Mouse (Mus musculus) forebrain, postnatal 0 days (tissue): Measurements from ENCODE around the gene Olfr221. TPM values are rescaled to one million over a fixed set of nuclear protein-coding genes. Genes with fewer than 3 reads are reported as not detected.
"Not testable (repeated sequence)": the region's sequence is repeated elsewhere in the genome, so short reads cannot be mapped to it uniquely, and the experiment has no call there.

Experiments
- ATAC-seq: fragments of 200-750 bp; cut with Nextera tagmentation; 2 replicates; pipeline ENCODE4 v1.8.0; 2017; ENCODE audit warnings: mild to moderate bottlenecking, moderate library complexity
- DNase-seq: peaks from one replicate; pipeline ENCODE4 v3.0.0-alpha.2; 2015
- H3K27ac ChIP-seq: fragments of 300-500 bp; sonication (generic); 2 replicates; pipeline ENCODE4 v1.5.1; 2014; ENCODE audit warnings: low read depth, mild to moderate bottlenecking, antibody characterized with exemption, low read length, moderate library complexity, mixed read lengths
- H3K27me3 ChIP-seq: fragments of 300-500 bp; sonication (generic); 2 replicates; pipeline ENCODE4 v1.6.1; 2014; ENCODE audit warnings: mild to moderate bottlenecking, low read length, mixed read lengths; ENCODE audit not compliant: insufficient read depth
- H3K36me3 ChIP-seq: fragments of 300-500 bp; sonication (generic); 2 replicates; pipeline ENCODE4 v1.6.1; 2014; ENCODE audit warnings: mild to moderate bottlenecking, moderate library complexity; ENCODE audit not compliant: insufficient read depth
- H3K4me1 ChIP-seq: fragments of 300-500 bp; sonication (generic); 2 replicates; pipeline ENCODE4 v1.6.1; 2014; ENCODE audit warnings: antibody characterized with exemption; ENCODE audit not compliant: insufficient read depth
- H3K4me2 ChIP-seq: fragments of 300-500 bp; sonication (generic); 2 replicates; pipeline ENCODE4 v1.6.1; 2014; ENCODE audit warnings: low read depth, mild to moderate bottlenecking, moderate library complexity
- H3K4me3 ChIP-seq: fragments of 300-500 bp; sonication (generic); 2 replicates; pipeline ENCODE4 v1.5.1; 2014; ENCODE audit warnings: low read depth, low read length, mixed read lengths
- H3K9ac ChIP-seq: fragments of 300-500 bp; sonication (generic); 2 replicates; pipeline ENCODE4 v1.6.1; 2014; ENCODE audit warnings: mild to moderate bottlenecking
- H3K9me3 ChIP-seq: fragments of 300-500 bp; sonication (generic); 2 replicates; pipeline ENCODE4 v1.6.1; 2016; ENCODE audit warnings: low read length
- CTCF ChIP-seq: sonication (generic); IDR thresholded peaks from 2 replicates; pipeline ENCODE4 v1.5.1; 2016; ENCODE audit warnings: antibody characterized with exemption, control low read depth, low read depth
- WGBS: fragments of 180-500 bp; shearing (Covaris S2); extraction: QIAGEN DNeasy Blood & Tissue Kit; methylation state at CpG from one replicate; pipeline ENCODE4 v1.1.7; 2014; 5-methylcytosine and 5-hydroxymethylcytosine counted together
- polyA plus RNA-seq: library from polyadenylated mRNA; unstranded; fragments of >200 nt; fragmentation: Nextera tagmentation; extraction: Ambion mirVana; gene quantifications from 2 replicates; pipeline ENCODE4 v1.2.1, GENCODE M21; 2015
- total RNA-seq: library from RNA; depleted of rRNA; stranded (reverse); fragments of >200 nt; gene quantifications from 2 replicates; pipeline ENCODE4 v1.2.3, GENCODE M21; 2014; rRNA removed

Gene Olfr221
- not detected in 2 replicates for total RNA-seq
- polyA plus RNA-seq = not detected in 2 replicates

GRCm38 (mm10) chr14:52042359-52042758 lies at the start of gene Olfr221:
Gene Olfr221 (minus strand): TSS chr14:52042459.
- ATAC-seq = not testable (repeated sequence)
- WGBS = 79% methylated on average over 3 of the region's 3 CpGs

GRCm38 (mm10) chr14:52083083-52083482 lies 40.8 kb upstream of the Olfr221 start:
- no peaks in the 10 kb centered on the region for H3K9me3 ChIP-seq
- DNase-seq (no peak), ATAC-seq (no peak)
- H3K27ac ChIP-seq = no peak overlapping the region
- H3K27me3 ChIP-seq = no peaks in the 10 kb centered on the region
- no peaks in the 10 kb centered on the region for H3K4me1 ChIP-seq
- no peak overlapping the region for H3K4me2 ChIP-seq
- H3K9ac ChIP-seq = no peak overlapping the region
- no peak overlapping the region for H3K4me3 ChIP-seq
- H3K36me3 ChIP-seq = peaks cover 36% of the 10 kb centered on the region
- no peak for TF ChIP-seq CTCF

More at GRCm38 (mm10) chr14:52042359-52042758, at the start of gene Olfr221:
- not testable (repeated sequence) for H3K9me3 ChIP-seq, H3K27ac ChIP-seq, H3K4me1 ChIP-seq, DNase-seq, H3K27me3 ChIP-seq, H3K4me2 ChIP-seq, H3K36me3 ChIP-seq, H3K4me3 ChIP-seq, H3K9ac ChIP-seq

- 95% methylated on average over 15 of the region's 15 CpGs for WGBS
- Histone ChIP-seq H3K27me3 (no peaks in the 10 kb centered on the region), H3K36me3 (peaks cover 46% of the 10 kb centered on the region), H3K9ac (no peak overlapping the region), H3K4me1 (no peaks in the 10 kb centered on the region), H3K27ac (no peak overlapping the region), H3K4me2 (no peak overlapping the region), H3K9me3 (no peaks in the 10 kb centered on the region), H3K4me3 (no peak overlapping the region)
- peak; percentile 20; the same call in 1 of the 2 replicates for ATAC-seq
- no peak for DNase-seq
- no peak for TF ChIP-seq CTCF
Measured at GRCm38 (mm10) chr14:52071599-52072137, 29.4 kb upstream of the Olfr221 start.

GRCm38 (mm10) chr14:52066135-52066534 lies 23.9 kb upstream of the Olfr221 start:
- WGBS = 57% methylated on average over 4 of the region's 4 CpGs
- peaks cover 5% of the 10 kb centered on the region; the same call in 1 of the 2 replicates for H3K36me3 ChIP-seq
- no peaks in the 10 kb centered on the region for H3K9me3 ChIP-seq
- DNase-seq = no peak
- TF ChIP-seq CTCF = no peak
- no peak overlapping the region for H3K9ac ChIP-seq
- no peak overlapping the region for H3K4me2 ChIP-seq
- no peaks in the 10 kb centered on the region for H3K27me3 ChIP-seq
- no peak for ATAC-seq
- H3K27ac ChIP-seq = no peak overlapping the region
- H3K4me1 ChIP-seq = no peaks in the 10 kb centered on the region
- no peak overlapping the region for H3K4me3 ChIP-seq

DNA sequence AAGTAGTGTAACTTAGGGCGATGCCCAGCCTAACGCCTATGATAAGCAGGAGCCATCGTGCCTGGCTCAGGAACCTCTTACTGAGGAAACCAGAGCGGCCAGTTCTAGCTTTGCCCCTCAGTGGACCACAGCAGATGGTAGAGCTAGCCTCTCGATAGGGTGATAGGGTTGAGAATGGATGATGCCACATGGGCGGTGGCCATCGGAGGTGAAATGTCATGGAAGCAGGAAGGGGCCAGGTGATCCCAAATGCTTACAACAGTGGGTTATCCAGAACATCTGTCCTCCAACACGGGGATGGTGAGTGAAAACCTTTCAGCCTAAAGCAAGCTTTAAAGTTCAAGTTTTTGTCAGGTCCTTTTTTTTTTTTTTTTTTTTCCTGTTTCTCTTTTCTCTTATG lies 19.5 kb upstream of the Olfr221 start:
- H3K27ac ChIP-seq = no peak overlapping the region
- H3K4me2 ChIP-seq = no peak overlapping the region
- H3K9ac ChIP-seq = no peak overlapping the region
- H3K4me1 ChIP-seq = no peaks in the 10 kb centered on the region
- H3K4me3 ChIP-seq = no peak overlapping the region
- DNase-seq (no peak), ATAC-seq (no peak)
- H3K9me3 ChIP-seq = no peaks in the 10 kb centered on the region
- no peaks in the 10 kb centered on the region for H3K27me3 ChIP-seq
- WGBS = 89% methylated on average over 8 of the region's 8 CpGs
- no peaks in the 10 kb centered on the region for H3K36me3 ChIP-seq
- no peak for TF ChIP-seq CTCF

DNA sequence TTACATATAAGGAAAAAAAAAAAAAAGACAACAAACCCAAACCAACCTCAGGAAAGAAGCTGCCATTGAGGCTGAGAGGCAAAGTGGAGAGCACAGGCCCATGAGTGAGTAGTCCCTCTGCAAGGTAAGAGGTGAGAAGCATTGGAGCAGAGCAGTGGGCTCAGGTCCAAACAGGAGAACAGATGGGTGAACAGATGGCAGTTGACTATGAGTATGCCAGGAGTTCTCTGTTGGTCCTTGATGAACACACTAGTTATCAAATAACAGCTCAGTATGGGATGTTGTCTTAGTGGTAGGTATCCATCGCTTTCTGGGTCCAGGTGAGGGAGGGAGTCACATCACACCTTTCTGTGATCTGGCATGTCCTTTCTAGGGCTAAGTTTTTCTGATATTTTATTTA lies 18.5 kb upstream of the Olfr221 start:
- Histone ChIP-seq H3K27me3 (no peaks in the 10 kb centered on the region), H3K4me2 (no peak overlapping the region), H3K9me3 (no peaks in the 10 kb centered on the region), H3K27ac (no peak overlapping the region), H3K36me3 (no peaks in the 10 kb centered on the region), H3K4me1 (no peaks in the 10 kb centered on the region), H3K9ac (no peak overlapping the region), H3K4me3 (no peak overlapping the region)
- DNase-seq (no peak), ATAC-seq (no peak)
- no peak for TF ChIP-seq CTCF
- 72% methylated on average over 1 of the region's 1 CpGs for WGBS

GRCm38 (mm10) chr14:52059982-52060381 lies 17.7 kb upstream of the Olfr221 start:
- no peak overlapping the region for H3K9ac ChIP-seq
- ATAC-seq (no peak), DNase-seq (no peak)
- no peaks in the 10 kb centered on the region for H3K27me3 ChIP-seq
- H3K27ac ChIP-seq = no peak overlapping the region
- H3K9me3 ChIP-seq = no peaks in the 10 kb centered on the region
- no peaks in the 10 kb centered on the region for H3K36me3 ChIP-seq
- TF ChIP-seq CTCF = no peak
- no peak overlapping the region for H3K4me2 ChIP-seq
- no peaks in the 10 kb centered on the region for H3K4me1 ChIP-seq
- 72% methylated on average over 4 of the region's 4 CpGs for WGBS
- H3K4me3 ChIP-seq = no peak overlapping the region

DNA sequence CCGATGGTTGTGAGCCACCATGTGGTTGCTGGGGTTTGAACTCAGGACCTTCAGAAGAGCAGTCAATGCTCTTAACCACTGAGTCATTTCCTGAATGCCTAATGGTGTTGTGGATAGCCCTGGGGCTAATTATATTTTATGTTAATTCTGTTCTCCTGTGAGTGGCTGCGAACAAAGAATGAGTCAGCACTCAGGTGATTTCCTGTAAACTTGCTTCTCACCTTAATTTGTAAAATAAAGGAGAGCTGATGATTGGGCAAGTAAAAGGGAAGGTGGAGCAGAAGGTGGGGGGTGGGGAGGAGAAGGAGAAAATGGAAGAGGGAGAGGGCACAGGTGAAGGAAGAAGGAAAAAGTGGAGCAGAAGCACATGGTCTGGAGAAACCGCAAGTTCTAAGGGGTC lies 10.5 kb upstream of the Olfr221 start:
- H3K27ac ChIP-seq, H3K4me1 ChIP-seq, ATAC-seq, H3K27me3 ChIP-seq, H3K4me2 ChIP-seq, DNase-seq, H3K9me3 ChIP-seq, H3K36me3 ChIP-seq, H3K4me3 ChIP-seq, H3K9ac ChIP-seq: not testable (repeated sequence)
- WGBS = 89% methylated on average over 3 of the region's 3 CpGs
